8 mouse cellular contexts compared by ENCODE assay signal in the genomic region with DNA sequence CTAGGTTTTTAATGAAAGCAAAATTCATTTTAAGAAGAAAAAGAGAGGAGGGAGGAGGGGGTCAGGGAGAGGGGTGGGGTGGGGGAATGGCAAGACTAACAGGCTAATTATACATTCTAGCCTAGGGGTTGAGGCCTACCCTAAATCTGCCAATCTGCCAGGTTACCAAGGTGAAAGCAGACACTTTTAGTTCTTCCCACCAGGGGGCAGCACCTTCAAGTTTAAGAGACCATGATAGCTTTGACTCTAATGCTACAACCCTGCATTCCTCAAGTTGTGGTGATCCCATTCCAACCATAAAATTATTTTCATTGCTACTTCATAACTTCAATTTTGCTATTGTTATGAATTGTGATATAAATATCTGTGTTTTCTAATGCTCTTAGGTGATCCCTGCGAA. TPM values are rescaled to one million over a fixed set of nuclear protein-coding genes. Genes with fewer than 3 reads are reported as not detected.
DNase-seq lines count a peak whose midpoint lies in the region; ATAC-seq and TF ChIP-seq lines count a peak whose summit lies in the region.

No protein-coding gene starts in this region.

- no peak overlapping the region for H3K4me3 ChIP-seq in midbrain, embryonic 10.5 days
- no peak overlapping the region for H3K4me3 ChIP-seq in midbrain, embryonic 15.5 days
- no peak overlapping the region for H3K4me3 ChIP-seq in cerebellum, adult 2 months (replicated peaks; ENCODE audit: insufficient read depth, low read depth, low read length)
- no peak overlapping the region for H3K4me3 ChIP-seq in limb, embryonic 11.5 days (ENCODE audit: low read depth, low read length)

- peak; percentile 64 for DNase-seq in midbrain, embryonic 10.5 days (ENCODE audit: low spot score)
- DNase-seq in cerebellum, adult 2 months = peak; percentile 80 to 86
- DNase-seq in frontal cortex, postnatal 10 days (ENCODE audit: low spot score in 2 of 2) = peak; percentile 20 to 56
- peak; percentile 50 to 84 for DNase-seq in kidney, adult 8-10 months
- peak; percentile 82 for DNase-seq in limb, embryonic 11.5 days (ENCODE audit: low spot score)
- DNase-seq in ovary, adult 18-20 months (ENCODE audit: low spot score) = peak; percentile 29
- DNase-seq in thymus, postnatal 0 days (ENCODE audit: low spot score) = peak; percentile 78

- no peaks in the 10 kb centered on the region for H3K27me3 ChIP-seq in midbrain, embryonic 10.5 days (ENCODE audit: low read depth, poor library complexity, severe bottlenecking)
- no peaks in the 10 kb centered on the region for H3K27me3 ChIP-seq in midbrain, embryonic 15.5 days (replicated peaks)
- H3K27me3 ChIP-seq in cerebellum, adult 2 months (ENCODE audit: control insufficient read depth, insufficient read depth, low read length) = no peaks in the 10 kb centered on the region
- no peaks in the 10 kb centered on the region for H3K27me3 ChIP-seq in limb, embryonic 11.5 days (ENCODE audit: control insufficient read depth, insufficient read depth, low read length)

- no peak overlapping the region for H3K27ac ChIP-seq in midbrain, embryonic 10.5 days (replicated peaks)
- H3K27ac ChIP-seq in midbrain, embryonic 15.5 days = no peak overlapping the region
- no peak overlapping the region for H3K27ac ChIP-seq in cerebellum, adult 2 months (ENCODE audit: insufficient read depth, low read length)
- H3K27ac ChIP-seq in limb, embryonic 11.5 days (replicated peaks; ENCODE audit: low read depth, low read length) = no peak overlapping the region

- no peaks in the 10 kb centered on the region for H3K4me1 ChIP-seq in midbrain, embryonic 10.5 days
- H3K4me1 ChIP-seq in midbrain, embryonic 15.5 days = no peaks in the 10 kb centered on the region
- H3K4me1 ChIP-seq in cerebellum, adult 2 months (ENCODE audit: control insufficient read depth, insufficient read depth, low read length) = no peaks in the 10 kb centered on the region
- H3K4me1 ChIP-seq in limb, embryonic 11.5 days (ENCODE audit: control insufficient read depth, insufficient read depth, low read length) = no peaks in the 10 kb centered on the region

- no peak overlapping the region for H3K4me2 ChIP-seq in midbrain, embryonic 15.5 days
- no peak overlapping the region for H3K4me2 ChIP-seq in limb, embryonic 11.5 days (ENCODE audit: low read depth, severe bottlenecking)

- peak; percentile 63; the same call in 1 of the 2 replicates for TF ChIP-seq CTCF in cerebellum, adult 2 months (IDR thresholded peaks at IDR 0.05; ENCODE audit: borderline replicate concordance, insufficient read depth, low read depth, low read length)

- no peaks in the 10 kb centered on the region for H3K9me3 ChIP-seq in midbrain, embryonic 10.5 days (replicated peaks)
- H3K9me3 ChIP-seq in midbrain, embryonic 15.5 days = no peaks in the 10 kb centered on the region
- H3K9me3 ChIP-seq in limb, embryonic 11.5 days (ENCODE audit: control insufficient read depth, low read length) = no peaks in the 10 kb centered on the region

- no peak for ATAC-seq in midbrain, embryonic 15.5 days (replicated peaks)
- ATAC-seq in limb, embryonic 11.5 days (ENCODE audit: insufficient number of reproducible peaks, low FRiP score, low TSS enrichment, low read depth) = peak; percentile 72; the same call in 1 of the 2 replicates

- whole genome bisulfite sequencing in midbrain, embryonic 10.5 days = 73% methylated on average over 1 of the region's 1 CpGs
- 70% methylated on average over 1 of the region's 1 CpGs for WGBS in midbrain, embryonic 15.5 days
- WGBS in cerebellum, adult 2 months = 71% methylated on average over 1 of the region's 1 CpGs
- 64% methylated on average over 1 of the region's 1 CpGs for WGBS in limb, embryonic 11.5 days

- H3K36me3 ChIP-seq in midbrain, embryonic 10.5 days = no peaks in the 10 kb centered on the region
- H3K36me3 ChIP-seq in midbrain, embryonic 15.5 days (replicated peaks) = no peaks in the 10 kb centered on the region
- H3K36me3 ChIP-seq in limb, embryonic 11.5 days (ENCODE audit: control insufficient read depth, insufficient read depth, low read length) = no peaks in the 10 kb centered on the region

- no peak for TF ChIP-seq POLR2A in cerebellum, adult 2 months (IDR thresholded peaks at IDR 0.05; ENCODE audit: borderline replicate concordance, insufficient read depth, low read length)

- no peak overlapping the region for H3K9ac ChIP-seq in midbrain, embryonic 15.5 days
- H3K9ac ChIP-seq in limb, embryonic 11.5 days (ENCODE audit: low read length) = no peak overlapping the region

RNA-seq across cellular contexts. Expression of a gene that starts 6.5 kb away (rescaled TPM):
- polyA plus RNA-seq in midbrain, embryonic 10.5 days (2016; fragmentation: Nextera tagmentation; extraction: Ambion mirVana) = not detected in 2 replicates
- not detected in 2 replicates for polyA plus RNA-seq in midbrain, embryonic 15.5 days (2015; fragmentation: Nextera tagmentation; extraction: Ambion mirVana)
- 0.46 and 0.61 TPM in 2 replicates for polyA plus RNA-seq in cerebellum, adult 2 months (2012; rRNA removed)
- not detected in 2 replicates for polyA plus RNA-seq in limb, embryonic 11.5 days (2014; fragmentation: Nextera tagmentation; extraction: Ambion mirVana)
- polyA plus RNA-seq in thymus, postnatal 0 days (2015; fragmentation: Nextera tagmentation; extraction: Ambion mirVana) = not detected in 2 replicates

RNA-seq across cellular contexts. Expression of a gene that starts 44.7 kb away (rescaled TPM):
- 16.8 and 18.0 TPM in 2 replicates for polyA plus RNA-seq in midbrain, embryonic 10.5 days (2016; fragmentation: Nextera tagmentation; extraction: Ambion mirVana)
- polyA plus RNA-seq in midbrain, embryonic 15.5 days (2015; fragmentation: Nextera tagmentation; extraction: Ambion mirVana) = 12.2 and 13.5 TPM in 2 replicates
- polyA plus RNA-seq in cerebellum, adult 2 months (2012; rRNA removed) = 12.7 and 13.1 TPM in 2 replicates
- polyA plus RNA-seq in limb, embryonic 11.5 days (2014; fragmentation: Nextera tagmentation; extraction: Ambion mirVana) = 27.2 and 27.8 TPM in 2 replicates
- polyA plus RNA-seq in thymus, postnatal 0 days (2015; fragmentation: Nextera tagmentation; extraction: Ambion mirVana) = 17.9 and 22.5 TPM in 2 replicates

Comparison
In these comparisons a context has a peak if more than half of its experiments do, and no peak if none do; other contexts are left out.
1. DNase-seq: peak in every context shown above with its lines; median percentile 83 in cerebellum, adult 2 months; 82 in limb, embryonic 11.5 days; 78 in thymus, postnatal 0 days; 67 in kidney, adult 8-10 months; 64 in midbrain, embryonic 10.5 days; 38 in frontal cortex, postnatal 10 days; 29 in ovary, adult 18-20 months.